Mouse (Mus musculus) forebrain, embryonic 10.5 days (tissue): Measurements from ENCODE around the gene Acoxl. TPM values are rescaled to one million over a fixed set of nuclear protein-coding genes. Genes with fewer than 3 reads are reported as not detected.

Source experiments
- DNase-seq: peaks from one replicate; pipeline ENCODE4 v3.0.0-alpha.2; 2017; ENCODE audit warnings: low spot score; ENCODE audit errors: extremely low spot score
- H3K27ac ChIP-seq: fragments of 300-500 bp; sonication (generic); 2 replicates; pipeline ENCODE4 v1.5.1; 2016; ENCODE audit warnings: mild to moderate bottlenecking
- H3K27me3 ChIP-seq: fragments of 300-500 bp; sonication (generic); 2 replicates; pipeline ENCODE4 v1.6.1; 2016; ENCODE audit warnings: mild to moderate bottlenecking; ENCODE audit not compliant: poor library complexity, severe bottlenecking
- H3K36me3 ChIP-seq: fragments of 300-500 bp; sonication (generic); replicated peaks from 2 replicates; pipeline ENCODE4 v1.6.1; 2016; ENCODE audit warnings: mild to moderate bottlenecking, moderate library complexity
- H3K4me1 ChIP-seq: fragments of 300-500 bp; sonication (generic); 2 replicates; pipeline ENCODE4 v1.6.1; 2016
- H3K4me3 ChIP-seq: fragments of 300-500 bp; sonication (generic); 2 replicates; pipeline ENCODE4 v1.5.1; 2016; ENCODE audit warnings: mild to moderate bottlenecking, moderate library complexity
- H3K9me3 ChIP-seq: fragments of 300-500 bp; sonication (generic); 2 replicates; pipeline ENCODE4 v1.6.1; 2016; ENCODE audit warnings: mild to moderate bottlenecking, moderate library complexity
- WGBS: fragments of 180-500 bp; shearing (Covaris S2); methylation state at CpG from one replicate; pipeline ENCODE4 v1.1.7; 2016; 5-methylcytosine and 5-hydroxymethylcytosine counted together
- polyA plus RNA-seq: library from polyadenylated mRNA; unstranded; fragments of >200 nt; fragmentation: Nextera tagmentation; extraction: Ambion mirVana; gene quantifications from 2 replicates; pipeline ENCODE4 v1.2.1, GENCODE M21; 2016

Gene Acoxl
- polyA plus RNA-seq, 1 experiment from 2014 or later: 0.09 TPM

- Histone ChIP-seq H3K4me1 (peaks cover 41% of the 10 kb centered on the region), H3K9me3 (no peaks in the 10 kb centered on the region), H3K36me3 (no peaks in the 10 kb centered on the region), H3K27me3 (no peaks in the 10 kb centered on the region), H3K27ac (peak overlapping the region; percentile 67), H3K4me3 (no peak overlapping the region)
- no peak for DNase-seq
- WGBS: 65% methylated on average over 4 of the region's 4 CpGs
Observed at GRCm38 (mm10) chr2:127928871-127929270, 90.2 kb downstream of the Acoxl start.

DNA sequence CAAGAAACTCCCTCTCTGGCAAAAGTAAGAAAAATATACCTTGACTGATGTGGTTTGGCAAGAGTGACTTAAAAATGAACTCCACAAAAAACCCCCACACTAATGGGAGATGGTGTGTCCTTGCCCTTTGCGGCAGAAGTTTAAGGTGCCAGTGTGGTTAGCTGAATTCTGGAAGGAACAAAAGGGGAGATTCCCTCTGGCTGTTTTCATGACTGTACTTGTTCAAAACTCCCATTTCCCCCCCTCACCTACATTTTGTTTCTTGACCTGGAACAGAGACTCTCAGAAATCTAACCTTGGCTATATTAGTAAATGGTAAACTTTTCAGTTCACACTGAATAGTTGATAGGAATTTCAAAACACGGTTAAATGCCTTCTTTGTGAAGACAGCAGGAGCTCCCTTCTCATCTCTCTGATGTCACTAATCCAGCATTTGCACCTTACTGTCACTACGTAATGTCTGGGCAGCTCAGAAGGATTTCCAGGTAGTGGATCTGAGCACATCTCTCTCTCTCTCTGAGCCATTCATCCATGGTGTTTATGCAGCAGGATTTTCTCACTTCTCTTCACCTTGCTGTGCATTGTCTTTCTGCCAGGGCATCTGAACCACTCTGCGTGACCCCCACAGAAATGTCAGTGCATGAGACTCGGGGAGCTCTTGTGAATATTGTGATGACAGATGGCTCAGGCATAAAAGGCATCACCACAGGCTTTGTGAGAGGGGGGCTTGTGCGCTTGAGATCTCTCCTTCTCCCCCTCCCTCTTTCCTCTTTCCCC, 91.5 kb downstream of the Acoxl start:
- WGBS: 64% methylated on average over 6 of the region's 6 CpGs
- H3K4me3 ChIP-seq: no peak overlapping the region
- DNase-seq: no peak
- no peak overlapping the region for H3K27ac ChIP-seq
- H3K4me1 ChIP-seq: peaks cover 41% of the 10 kb centered on the region
- H3K9me3 ChIP-seq: no peaks in the 10 kb centered on the region
- no peaks in the 10 kb centered on the region for H3K36me3 ChIP-seq
- no peaks in the 10 kb centered on the region for H3K27me3 ChIP-seq

GRCm38 (mm10) chr2:127931576-127931975, 92.9 kb downstream of the Acoxl start:
- no peaks in the 10 kb centered on the region for H3K36me3 ChIP-seq
- H3K4me3 ChIP-seq: no peak overlapping the region
- DNase-seq: no peak
- H3K27me3 ChIP-seq: no peaks in the 10 kb centered on the region
- no peak overlapping the region for H3K27ac ChIP-seq
- no peaks in the 10 kb centered on the region for H3K9me3 ChIP-seq
- H3K4me1 ChIP-seq: peaks cover 36% of the 10 kb centered on the region
- WGBS: 88% methylated on average over 4 of the region's 4 CpGs

- Histone ChIP-seq H3K4me1 (peaks cover 16% of the 10 kb centered on the region), H3K36me3 (no peaks in the 10 kb centered on the region), H3K4me3 (no peak overlapping the region), H3K9me3 (no peaks in the 10 kb centered on the region), H3K27me3 (no peaks in the 10 kb centered on the region), H3K27ac (no peak overlapping the region)
- 87% methylated on average over 3 of the region's 3 CpGs for WGBS
- no peak for DNase-seq
Observed at GRCm38 (mm10) chr2:127933531-127933931, 94.9 kb downstream of the Acoxl start.

DNA sequence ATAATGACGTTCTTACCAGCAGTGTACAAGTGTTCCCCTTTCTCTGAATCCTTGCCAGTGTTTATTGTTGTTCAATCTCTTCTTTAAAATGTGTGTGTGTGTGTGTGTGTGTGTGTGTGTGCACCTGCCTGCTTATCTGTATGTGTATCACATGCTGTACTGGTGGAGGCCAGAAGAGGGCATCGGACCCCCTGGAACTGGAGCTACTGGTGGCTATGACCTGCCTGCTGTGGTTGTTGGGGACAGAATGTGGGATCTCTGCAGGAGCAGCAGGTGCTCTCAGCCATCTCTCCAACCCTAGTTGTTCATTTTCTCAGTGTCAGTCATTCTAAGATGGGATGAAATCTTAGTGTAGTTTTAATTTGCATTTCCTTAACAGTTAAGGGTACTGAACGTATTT, 98.4 kb downstream of the Acoxl start:
- no peaks in the 10 kb centered on the region for H3K27me3 ChIP-seq
- H3K9me3 ChIP-seq: no peaks in the 10 kb centered on the region
- DNase-seq: no peak
- no peak overlapping the region for H3K4me3 ChIP-seq
- H3K27ac ChIP-seq: no peak overlapping the region
- H3K36me3 ChIP-seq: no peaks in the 10 kb centered on the region
- WGBS: 84% methylated on average over 3 of the region's 3 CpGs
- 0 out of 2 replicates have a peak, but pooled peaks cover 4% of the 10 kb centered on the region for H3K4me1 ChIP-seq

DNA sequence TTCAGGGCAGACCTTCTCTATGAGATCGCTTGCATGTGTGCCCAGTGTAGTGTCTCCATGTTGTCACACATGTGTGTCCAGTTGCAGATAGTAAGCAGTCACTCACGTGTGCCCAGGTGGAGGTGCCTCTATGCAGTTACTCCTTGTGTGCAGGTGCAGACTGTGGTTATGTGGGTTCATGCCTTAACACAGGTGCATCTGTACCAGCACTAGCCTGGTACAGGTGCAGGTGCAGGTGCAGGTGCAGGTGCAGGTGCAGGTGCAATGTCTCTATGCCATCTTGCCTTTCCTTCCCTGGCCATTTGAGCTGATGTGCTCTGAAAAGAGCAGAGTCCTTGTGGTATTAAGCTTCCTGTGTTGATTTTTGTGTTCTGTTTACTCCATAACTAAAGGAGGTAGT, 100.5 kb downstream of the Acoxl start:
- no peaks in the 10 kb centered on the region for H3K9me3 ChIP-seq

DNA sequence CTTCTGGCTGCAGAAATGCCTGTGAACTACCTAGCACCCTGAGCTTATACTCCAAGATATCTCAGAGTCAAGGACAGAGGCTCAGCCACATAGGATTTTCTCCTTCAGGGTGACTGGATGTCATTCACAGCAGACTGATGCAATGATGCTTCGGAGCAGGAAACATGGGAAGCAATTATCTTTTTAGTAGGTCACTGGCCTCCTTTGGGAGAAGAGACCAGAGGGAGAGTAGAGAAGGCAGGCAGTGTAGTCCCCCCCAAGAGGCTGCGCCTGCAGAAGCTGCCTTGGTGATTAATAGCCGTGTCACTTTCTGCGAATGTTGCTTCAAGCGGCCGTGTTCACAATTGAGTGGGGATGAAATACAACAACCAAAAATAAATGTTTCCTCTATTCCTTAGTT, 121.9 kb downstream of the Acoxl start:
- Histone ChIP-seq H3K27me3 (no peaks in the 10 kb centered on the region), H3K4me1 (peaks cover 8% of the 10 kb centered on the region), H3K36me3 (no peaks in the 10 kb centered on the region), H3K4me3 (no peak overlapping the region), H3K27ac (no peak overlapping the region), H3K9me3 (no peaks in the 10 kb centered on the region)
- 86% methylated on average over 6 of the region's 6 CpGs for WGBS
- DNase-seq: no peak

More for the DNA sequence above, 100.5 kb downstream of the Acoxl start:
- H3K27me3 ChIP-seq: no peaks in the 10 kb centered on the region
- H3K4me1 ChIP-seq: 0 out of 2 replicates have a peak, but pooled peaks cover 4% of the 10 kb centered on the region
- no peak overlapping the region for H3K4me3 ChIP-seq
- DNase-seq: no peak
- H3K27ac ChIP-seq: no peak overlapping the region
- WGBS: 87% methylated on average over 2 of the region's 2 CpGs
- no peaks in the 10 kb centered on the region for H3K36me3 ChIP-seq

DNA sequence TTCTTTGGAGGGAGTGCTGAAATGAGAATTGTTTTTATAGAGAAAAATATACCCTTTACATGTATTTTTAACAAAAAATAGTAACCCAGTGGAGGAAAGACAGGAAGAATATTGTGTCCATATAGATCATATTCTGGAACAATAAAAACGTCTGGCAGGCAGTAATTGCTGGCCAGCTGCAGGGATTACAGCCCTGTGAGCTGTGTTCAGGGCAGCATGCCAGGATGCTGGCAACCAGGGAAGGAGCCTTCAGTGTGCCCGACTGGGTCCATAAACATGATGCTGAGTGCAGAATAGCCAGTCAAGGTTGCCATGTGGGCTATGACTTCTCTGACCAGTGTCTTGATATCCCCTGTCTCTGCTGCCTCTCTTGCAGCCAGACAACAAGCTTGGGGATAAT, 122.5 kb downstream of the Acoxl start:
- WGBS: 56% methylated on average over 2 of the region's 2 CpGs
- Histone ChIP-seq H3K27ac (no peak overlapping the region), H3K9me3 (no peaks in the 10 kb centered on the region), H3K4me3 (no peak overlapping the region), H3K4me1 (peaks cover 8% of the 10 kb centered on the region), H3K36me3 (no peaks in the 10 kb centered on the region), H3K27me3 (no peaks in the 10 kb centered on the region)
- DNase-seq: no peak

DNA sequence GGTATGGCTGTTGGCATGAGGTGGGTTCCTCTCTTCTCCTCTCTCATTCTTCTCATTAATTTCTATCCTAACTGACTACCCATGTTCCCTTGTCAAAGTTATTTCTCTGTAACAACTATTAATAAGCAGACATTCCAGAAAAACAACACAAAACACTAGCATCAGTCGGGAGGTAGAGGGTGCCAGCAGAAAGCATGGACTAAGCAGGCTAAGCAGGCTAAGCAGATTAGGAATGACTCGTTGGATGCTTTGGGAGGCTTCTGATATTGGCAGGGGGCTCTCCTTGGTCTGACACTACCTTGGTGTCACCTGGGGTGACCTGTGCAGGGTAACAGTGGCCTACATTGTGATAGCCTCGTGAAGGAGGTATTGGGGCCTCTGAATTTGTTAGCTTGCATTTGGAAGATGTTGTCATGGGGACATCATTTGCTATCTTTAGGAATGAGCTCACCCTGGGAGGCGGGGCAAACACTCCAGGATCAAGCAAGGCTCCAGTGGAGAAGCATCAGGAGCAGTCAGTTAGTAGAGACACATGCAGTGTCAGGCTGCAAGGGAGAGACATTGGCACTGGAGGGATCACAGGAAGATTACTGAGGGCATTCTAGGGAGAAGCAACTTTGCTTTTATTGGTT, 123.2 kb downstream of the Acoxl start:
- WGBS: 42% methylated on average over 4 of the region's 4 CpGs
- Histone ChIP-seq H3K27me3 (no peaks in the 10 kb centered on the region), H3K4me3 (no peak overlapping the region), H3K9me3 (no peaks in the 10 kb centered on the region), H3K27ac (no peak overlapping the region), H3K4me1 (peaks cover 8% of the 10 kb centered on the region), H3K36me3 (no peaks in the 10 kb centered on the region)
- no peak for DNase-seq

DNA sequence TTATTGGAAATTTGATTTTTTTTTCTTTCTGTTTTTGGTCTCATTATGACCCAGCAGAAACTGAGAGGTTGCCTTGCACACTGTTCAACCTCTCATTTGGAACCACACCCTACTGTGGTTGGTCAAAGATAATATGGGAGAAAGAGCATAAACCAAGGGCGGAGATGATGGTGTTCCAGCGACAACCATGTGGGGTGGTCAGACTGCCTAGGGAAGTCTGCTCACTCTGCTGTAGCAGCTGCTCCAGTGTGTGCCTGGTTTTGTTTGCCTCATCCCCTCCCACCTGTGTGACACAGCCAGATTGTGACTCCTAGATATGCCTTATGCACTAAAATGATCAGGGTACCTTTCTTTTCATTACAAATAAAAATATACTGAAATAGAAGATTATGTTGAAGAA, 130.3 kb downstream of the Acoxl start:
- WGBS: 89% methylated on average over 2 of the region's 2 CpGs
- H3K27ac ChIP-seq: no peak overlapping the region
- no peaks in the 10 kb centered on the region for H3K9me3 ChIP-seq

DNA sequence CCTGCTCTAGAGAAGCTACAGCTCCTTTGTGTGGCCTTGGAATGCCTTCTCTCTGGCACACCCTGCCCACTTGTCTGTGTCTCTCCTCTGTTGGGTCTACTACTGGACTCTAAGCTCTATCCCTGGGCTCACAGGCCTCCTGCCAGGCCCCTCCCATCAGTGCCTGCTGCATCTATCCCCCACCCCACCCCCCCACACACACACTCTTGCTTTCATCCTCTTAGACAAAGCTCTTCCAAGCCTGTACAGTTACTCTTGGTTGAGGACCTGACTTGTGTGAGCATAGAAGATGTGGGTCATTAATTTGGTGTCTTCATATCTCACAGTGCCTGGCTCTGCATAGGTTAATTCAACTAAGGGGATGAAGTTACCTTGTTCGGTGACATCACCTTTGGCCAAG, 137.6 kb downstream of the Acoxl start:
- H3K36me3 ChIP-seq: no peaks in the 10 kb centered on the region
- WGBS: 94% methylated on average over 1 of the region's 1 CpGs
- no peaks in the 10 kb centered on the region for H3K9me3 ChIP-seq
- H3K4me3 ChIP-seq: no peak overlapping the region
- DNase-seq: no peak
- no peaks in the 10 kb centered on the region for H3K4me1 ChIP-seq
- no peaks in the 10 kb centered on the region for H3K27me3 ChIP-seq
- no peak overlapping the region for H3K27ac ChIP-seq

More for the DNA sequence above, 130.3 kb downstream of the Acoxl start:
- H3K27me3 ChIP-seq: no peaks in the 10 kb centered on the region
- H3K36me3 ChIP-seq: no peaks in the 10 kb centered on the region
- no peak for DNase-seq
- no peak overlapping the region for H3K4me3 ChIP-seq
- no peaks in the 10 kb centered on the region for H3K4me1 ChIP-seq

GRCm38 (mm10) chr2:127978601-127979230, 140.0 kb downstream of the Acoxl start:
- DNase-seq: no peak
- Histone ChIP-seq H3K36me3 (no peaks in the 10 kb centered on the region), H3K4me1 (no peaks in the 10 kb centered on the region), H3K9me3 (no peaks in the 10 kb centered on the region), H3K4me3 (no peak overlapping the region), H3K27me3 (no peaks in the 10 kb centered on the region), H3K27ac (no peak overlapping the region)
- WGBS: 88% methylated on average over 7 of the region's 7 CpGs

GRCm38 (mm10) chr2:127982610-127983009, 143.9 kb downstream of the Acoxl start:
- H3K27ac ChIP-seq: no peak overlapping the region
- H3K4me3 ChIP-seq: no peak overlapping the region
- H3K27me3 ChIP-seq: no peaks in the 10 kb centered on the region
- H3K36me3 ChIP-seq: no peaks in the 10 kb centered on the region
- H3K9me3 ChIP-seq: no peaks in the 10 kb centered on the region
- 92% methylated on average over 3 of the region's 3 CpGs for whole genome bisulfite sequencing
- no peak for DNase-seq
- H3K4me1 ChIP-seq: 0 out of 2 replicates have a peak, but pooled peaks cover under 1% of the 10 kb centered on the region
